Mouse (Mus musculus): ENCODE results near the gene B230118H07Rik. TPM values are rescaled to one million over a fixed set of nuclear protein-coding genes. Genes with fewer than 3 reads are reported as not detected.
"Not testable (repeated sequence)": the region's sequence is repeated elsewhere in the genome, so short reads cannot be mapped to it uniquely, and the experiment has no call there.

B230118H07Rik gene
- polyA plus RNA-seq, 1 experiment from 2014 or later = 46.4 TPM

DNA sequence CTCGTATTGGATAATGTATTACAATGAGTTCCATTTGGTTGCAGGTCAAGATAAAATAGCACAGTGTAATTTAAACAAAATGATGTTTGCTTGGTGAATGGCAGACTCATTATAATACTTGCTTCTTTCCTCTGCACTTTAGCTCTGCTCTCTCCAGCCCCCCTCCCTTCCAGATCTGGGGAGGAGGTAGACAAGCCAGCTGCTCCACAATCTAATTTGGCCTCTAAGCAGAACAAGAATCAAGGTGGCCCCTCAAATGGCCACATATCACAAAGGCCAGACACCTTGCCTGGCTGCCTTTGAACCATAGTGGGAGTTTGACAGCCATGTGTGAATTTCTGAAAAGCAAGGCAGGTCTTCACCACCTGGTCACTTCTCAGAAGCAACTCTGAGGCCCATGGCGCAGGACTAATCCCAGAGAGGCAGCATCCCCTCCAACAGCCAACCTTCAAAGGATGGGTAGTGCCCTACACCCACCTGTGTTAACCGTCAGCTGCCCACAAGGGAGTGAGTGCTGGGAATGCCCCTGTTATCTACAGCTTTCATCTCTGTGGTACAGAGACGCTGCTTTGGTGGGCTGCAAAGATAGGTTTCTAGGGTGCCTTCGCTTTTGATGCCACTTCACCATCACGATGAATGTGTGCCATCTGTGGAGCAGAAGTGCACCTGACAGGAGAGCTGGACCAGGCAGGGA, 98.2 kb downstream of the B230118H07Rik start:
- Histone ChIP-seq H3K9ac (ENCODE audit: low read depth, low read length) (no peak overlapping the region), H3K27ac (ENCODE audit: low read length) (no peak overlapping the region), H3K4me3 (ENCODE audit: low read length) (no peak overlapping the region), H3K27me3 (replicated peaks; ENCODE audit: control insufficient read depth, insufficient read depth, low read length) (no peaks in the 10 kb centered on the region), H3K4me1 (ENCODE audit: control insufficient read depth, insufficient read depth, low read length) (no peaks in the 10 kb centered on the region), H3K9me3 (ENCODE audit: control insufficient read depth, low read length) (no peaks in the 10 kb centered on the region), H3K4me2 (ENCODE audit: low read depth, low read length) (no peak overlapping the region), H3K36me3 (ENCODE audit: control insufficient read depth, insufficient read depth, low read length) (no peaks in the 10 kb centered on the region)
- ATAC-seq = no peak
- 72% methylated on average over 6 of the region's 6 CpGs for WGBS

DNA sequence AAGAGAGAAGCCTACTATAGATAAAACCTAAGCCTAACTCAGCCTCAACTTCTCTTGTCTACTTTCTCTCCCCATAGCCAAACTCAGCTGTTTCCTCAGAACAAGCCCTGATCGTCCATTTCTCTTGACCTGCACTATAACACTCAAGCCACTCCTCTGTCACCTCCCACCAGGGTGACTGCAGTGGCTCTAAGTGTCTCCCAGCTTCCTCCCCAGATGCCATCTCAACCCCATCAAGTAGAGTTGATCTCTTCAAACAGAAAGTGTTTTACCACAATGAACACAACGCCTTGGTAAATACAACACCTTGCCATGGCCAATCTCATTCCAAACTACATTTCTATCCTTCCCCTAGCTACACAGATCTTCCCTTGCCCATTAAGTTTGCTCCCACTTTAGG, 99.2 kb downstream of the B230118H07Rik start:
- Histone ChIP-seq H3K27me3 (replicated peaks; ENCODE audit: control insufficient read depth, insufficient read depth, low read length) (no peaks in the 10 kb centered on the region), H3K4me2 (ENCODE audit: low read depth, low read length) (no peak overlapping the region), H3K36me3 (ENCODE audit: control insufficient read depth, insufficient read depth, low read length) (no peaks in the 10 kb centered on the region), H3K4me1 (ENCODE audit: control insufficient read depth, insufficient read depth, low read length) (no peaks in the 10 kb centered on the region), H3K9me3 (ENCODE audit: control insufficient read depth, low read length) (no peaks in the 10 kb centered on the region), H3K9ac (ENCODE audit: low read depth, low read length) (no peak overlapping the region), H3K27ac (ENCODE audit: low read length) (no peak overlapping the region), H3K4me3 (ENCODE audit: low read length) (no peak overlapping the region)
- WGBS = 43% methylated on average over 2 of the region's 2 CpGs
- ATAC-seq = no peak

DNA sequence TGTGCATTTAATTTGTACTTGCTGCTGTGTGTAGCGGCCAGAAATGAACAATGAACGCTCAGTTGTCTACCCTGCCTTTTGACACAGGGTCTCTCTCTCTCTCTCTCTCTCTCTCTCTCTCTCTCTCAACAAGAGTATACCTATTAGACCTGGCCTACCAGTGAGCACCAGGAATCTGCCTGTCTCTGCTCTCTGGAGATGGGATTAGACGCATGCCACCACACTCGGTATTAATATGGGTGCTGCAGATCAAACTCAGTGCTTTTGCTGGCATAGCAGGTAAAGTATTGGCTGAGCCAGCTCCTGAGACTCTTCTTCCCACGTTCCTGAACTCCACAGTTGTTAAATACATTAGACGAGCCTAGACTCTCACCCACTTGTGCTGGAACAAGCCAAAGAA, 100.5 kb downstream of the B230118H07Rik start:
- no peak for ATAC-seq
- H3K4me3 ChIP-seq (ENCODE audit: low read length) = no peak overlapping the region
- H3K4me2 ChIP-seq (ENCODE audit: low read depth, low read length) = no peak overlapping the region
- no peak overlapping the region for H3K9ac ChIP-seq (ENCODE audit: low read depth, low read length)
- no peaks in the 10 kb centered on the region for H3K27me3 ChIP-seq (replicated peaks; ENCODE audit: control insufficient read depth, insufficient read depth, low read length)
- no peaks in the 10 kb centered on the region for H3K36me3 ChIP-seq (ENCODE audit: control insufficient read depth, insufficient read depth, low read length)
- 88% methylated on average over 6 of the region's 6 CpGs for WGBS
- no peaks in the 10 kb centered on the region for H3K9me3 ChIP-seq (ENCODE audit: control insufficient read depth, low read length)
- H3K4me1 ChIP-seq (ENCODE audit: control insufficient read depth, insufficient read depth, low read length) = no peaks in the 10 kb centered on the region
- H3K27ac ChIP-seq (ENCODE audit: low read length) = no peak overlapping the region

DNA sequence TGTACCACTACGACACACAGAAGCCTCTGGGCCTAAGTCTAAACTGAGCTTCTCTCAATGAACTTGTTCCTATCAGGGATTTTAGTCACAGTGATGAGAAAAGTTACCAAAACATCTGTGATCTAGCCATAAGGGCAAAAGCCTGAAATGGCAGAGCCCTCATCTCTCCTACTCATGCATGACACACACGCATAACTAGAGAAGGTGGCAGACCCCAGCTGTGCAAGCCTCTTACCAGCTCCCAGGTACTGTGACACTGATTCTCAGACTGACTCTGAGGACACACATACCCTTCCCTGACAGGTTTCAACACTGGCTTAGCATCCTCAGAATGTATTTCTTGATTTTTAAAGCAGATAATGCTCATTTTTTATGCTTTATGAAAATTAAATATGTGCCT, 103.7 kb downstream of the B230118H07Rik start:
- H3K36me3 ChIP-seq (ENCODE audit: control insufficient read depth, insufficient read depth, low read length) = no peaks in the 10 kb centered on the region
- WGBS = 95% methylated on average over 2 of the region's 2 CpGs
- H3K27ac ChIP-seq (ENCODE audit: low read length) = no peak overlapping the region
- H3K27me3 ChIP-seq (replicated peaks; ENCODE audit: control insufficient read depth, insufficient read depth, low read length) = no peaks in the 10 kb centered on the region
- H3K4me1 ChIP-seq (ENCODE audit: control insufficient read depth, insufficient read depth, low read length) = no peaks in the 10 kb centered on the region
- H3K9me3 ChIP-seq (ENCODE audit: control insufficient read depth, low read length) = no peaks in the 10 kb centered on the region
- H3K9ac ChIP-seq (ENCODE audit: low read depth, low read length) = no peak overlapping the region
- H3K4me2 ChIP-seq (ENCODE audit: low read depth, low read length) = no peak overlapping the region
- no peak overlapping the region for H3K4me3 ChIP-seq (ENCODE audit: low read length)
- ATAC-seq = no peak

DNA sequence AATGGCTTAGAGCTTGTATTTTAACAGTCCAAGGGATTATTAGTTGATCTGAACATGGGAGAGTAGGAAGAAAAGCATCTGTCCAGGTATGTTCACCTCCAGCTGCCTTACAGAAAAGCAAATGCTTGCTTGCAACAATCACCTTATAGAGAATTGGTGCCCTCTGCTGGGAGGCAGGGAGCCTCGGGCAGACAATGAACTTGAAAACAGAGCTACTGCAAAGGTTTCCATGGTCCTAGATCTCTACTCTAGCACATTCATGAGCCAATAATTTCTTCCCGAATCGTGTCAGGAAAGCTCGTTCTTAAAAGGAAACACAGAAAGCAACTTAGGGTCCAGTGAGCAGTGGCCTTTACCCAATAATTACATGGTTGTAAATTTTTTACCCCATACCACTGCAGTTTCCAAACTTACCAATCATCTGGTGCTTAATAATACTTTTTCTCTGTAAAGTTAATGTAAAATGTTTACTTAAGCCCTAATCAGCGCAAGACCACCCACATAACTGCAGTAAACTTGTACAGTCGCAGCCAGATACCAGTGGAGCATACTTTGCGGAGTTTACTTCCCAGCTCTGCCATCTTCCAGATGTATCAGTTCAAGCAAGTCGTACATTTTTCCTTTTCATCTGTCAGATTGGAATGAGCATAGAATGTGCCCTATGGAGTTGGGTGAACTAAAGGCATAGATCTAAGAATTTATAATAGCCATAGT, 105.5 kb downstream of the B230118H07Rik start:
- no peak overlapping the region for H3K9ac ChIP-seq (ENCODE audit: low read depth, low read length)
- H3K36me3 ChIP-seq (ENCODE audit: control insufficient read depth, insufficient read depth, low read length) = no peaks in the 10 kb centered on the region
- H3K4me2 ChIP-seq (ENCODE audit: low read depth, low read length) = no peak overlapping the region
- 57% methylated on average over 8 of the region's 8 CpGs for WGBS
- H3K4me1 ChIP-seq (ENCODE audit: control insufficient read depth, insufficient read depth, low read length) = no peaks in the 10 kb centered on the region
- no peak overlapping the region for H3K27ac ChIP-seq (ENCODE audit: low read length)
- H3K27me3 ChIP-seq (replicated peaks; ENCODE audit: control insufficient read depth, insufficient read depth, low read length) = no peaks in the 10 kb centered on the region
- ATAC-seq = no peak
- H3K9me3 ChIP-seq (ENCODE audit: control insufficient read depth, low read length) = no peaks in the 10 kb centered on the region
- H3K4me3 ChIP-seq (ENCODE audit: low read length) = no peak overlapping the region

DNA sequence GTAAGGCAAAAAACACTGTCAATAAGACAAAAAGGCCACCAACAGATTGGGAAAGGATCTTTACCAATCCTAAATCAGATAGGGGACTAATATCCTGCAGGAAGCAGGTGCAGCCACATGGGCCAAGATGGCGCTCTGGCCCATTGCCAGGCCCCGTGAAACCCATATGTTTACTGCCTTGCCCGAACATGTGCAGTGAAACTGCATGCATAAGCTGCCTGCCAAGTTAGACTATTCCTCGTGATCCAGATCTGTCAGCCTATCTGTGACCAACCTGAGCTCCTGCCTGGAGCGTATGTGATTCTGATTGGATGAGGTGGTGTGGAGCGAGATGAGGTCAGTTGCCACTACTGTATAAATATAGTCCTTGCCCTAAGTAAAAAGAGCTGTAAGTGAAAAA, 112.4 kb downstream of the B230118H07Rik start:
- H3K4me3 ChIP-seq (ENCODE audit: low read length); H3K27ac ChIP-seq (ENCODE audit: low read length); H3K4me1 ChIP-seq (ENCODE audit: control insufficient read depth, insufficient read depth, low read length); H3K9ac ChIP-seq (ENCODE audit: low read depth, low read length); H3K27me3 ChIP-seq (replicated peaks; ENCODE audit: control insufficient read depth, insufficient read depth, low read length); ATAC-seq; H3K4me2 ChIP-seq (ENCODE audit: low read depth, low read length); H3K36me3 ChIP-seq (ENCODE audit: control insufficient read depth, insufficient read depth, low read length); H3K9me3 ChIP-seq (ENCODE audit: control insufficient read depth, low read length): not testable (repeated sequence)
- 83% methylated on average over 6 of the region's 6 CpGs for WGBS

DNA sequence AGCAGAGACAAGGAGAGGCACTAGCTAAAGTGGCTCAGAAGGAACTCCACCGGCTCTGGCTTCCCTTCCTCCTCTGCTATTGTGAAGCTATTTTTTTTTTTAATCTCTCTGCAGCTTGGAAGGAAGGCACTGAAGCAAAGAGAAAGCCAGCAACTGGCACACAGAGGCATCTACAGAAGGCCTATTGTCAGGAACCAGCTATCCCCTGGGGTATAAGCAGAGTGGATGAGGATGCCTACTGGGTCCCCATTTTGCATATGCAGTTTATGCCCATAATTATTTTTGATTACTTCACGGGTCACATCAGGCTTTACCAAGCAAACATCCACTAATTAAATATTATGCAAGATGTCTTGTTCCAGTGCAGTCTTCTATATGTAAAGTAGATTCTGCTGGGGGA, 115.6 kb downstream of the B230118H07Rik start:
- Histone ChIP-seq H3K9me3 (ENCODE audit: control insufficient read depth, low read length) (no peaks in the 10 kb centered on the region), H3K4me1 (ENCODE audit: control insufficient read depth, insufficient read depth, low read length) (no peaks in the 10 kb centered on the region), H3K36me3 (ENCODE audit: control insufficient read depth, insufficient read depth, low read length) (no peaks in the 10 kb centered on the region), H3K4me3 (ENCODE audit: low read length) (no peak overlapping the region), H3K9ac (ENCODE audit: low read depth, low read length) (no peak overlapping the region), H3K27me3 (replicated peaks; ENCODE audit: control insufficient read depth, insufficient read depth, low read length) (no peaks in the 10 kb centered on the region), H3K27ac (ENCODE audit: low read length) (no peak overlapping the region), H3K4me2 (ENCODE audit: low read depth, low read length) (no peak overlapping the region)
- no peak for ATAC-seq
- WGBS = 50% methylated on average over 2 of the region's 2 CpGs

DNA sequence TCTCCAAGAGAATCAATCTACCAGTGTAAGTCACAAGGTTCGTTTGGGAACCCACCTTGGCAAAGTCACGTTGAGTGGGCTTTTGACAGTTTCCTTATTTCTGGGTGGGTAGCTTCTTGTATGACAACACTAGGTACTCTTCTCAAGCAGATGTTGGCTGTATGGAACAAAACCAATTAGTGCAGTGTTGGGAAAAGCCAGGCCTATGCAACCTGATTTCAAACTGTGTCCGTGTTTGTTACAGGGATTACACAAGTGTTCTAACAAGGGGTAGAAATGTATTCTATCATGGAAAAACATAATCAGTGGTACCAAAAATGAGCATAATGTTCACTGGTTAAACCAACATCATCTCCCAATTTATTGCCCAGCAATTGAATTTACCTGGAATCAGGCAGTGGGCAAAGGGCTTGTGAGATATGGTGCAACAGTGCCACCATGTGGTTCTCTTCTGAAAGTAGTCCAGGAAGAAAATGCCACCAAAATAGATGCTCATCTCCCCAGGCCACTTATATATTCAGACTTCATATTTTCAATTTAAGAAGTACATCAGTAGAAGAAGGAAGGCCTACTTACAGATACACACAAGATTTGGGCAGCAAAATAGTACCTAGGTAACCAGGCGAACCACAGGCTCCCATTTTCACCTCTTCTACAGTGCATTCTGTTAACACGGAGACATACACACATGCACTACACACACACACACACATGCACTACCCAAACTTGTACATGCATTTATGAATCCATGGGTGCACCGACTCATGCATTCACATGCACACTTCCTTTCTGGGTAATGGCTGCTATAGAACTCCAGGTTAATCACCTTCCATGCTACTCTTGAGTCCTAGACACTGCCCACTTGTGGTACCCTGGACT, 123.6 kb downstream of the B230118H07Rik start:
- H3K9me3 ChIP-seq (ENCODE audit: control insufficient read depth, low read length) = no peaks in the 10 kb centered on the region
- ATAC-seq = no peak
- H3K27ac ChIP-seq (ENCODE audit: low read length) = no peak overlapping the region
- 72% methylated on average over 6 of the region's 6 CpGs for WGBS
- H3K27me3 ChIP-seq (replicated peaks; ENCODE audit: control insufficient read depth, insufficient read depth, low read length) = no peaks in the 10 kb centered on the region
- H3K36me3 ChIP-seq (ENCODE audit: control insufficient read depth, insufficient read depth, low read length) = no peaks in the 10 kb centered on the region
- H3K9ac ChIP-seq (ENCODE audit: low read depth, low read length) = no peak overlapping the region
- no peak overlapping the region for H3K4me2 ChIP-seq (ENCODE audit: low read depth, low read length)
- H3K4me3 ChIP-seq (ENCODE audit: low read length) = no peak overlapping the region
- no peaks in the 10 kb centered on the region for H3K4me1 ChIP-seq (ENCODE audit: control insufficient read depth, insufficient read depth, low read length)

DNA sequence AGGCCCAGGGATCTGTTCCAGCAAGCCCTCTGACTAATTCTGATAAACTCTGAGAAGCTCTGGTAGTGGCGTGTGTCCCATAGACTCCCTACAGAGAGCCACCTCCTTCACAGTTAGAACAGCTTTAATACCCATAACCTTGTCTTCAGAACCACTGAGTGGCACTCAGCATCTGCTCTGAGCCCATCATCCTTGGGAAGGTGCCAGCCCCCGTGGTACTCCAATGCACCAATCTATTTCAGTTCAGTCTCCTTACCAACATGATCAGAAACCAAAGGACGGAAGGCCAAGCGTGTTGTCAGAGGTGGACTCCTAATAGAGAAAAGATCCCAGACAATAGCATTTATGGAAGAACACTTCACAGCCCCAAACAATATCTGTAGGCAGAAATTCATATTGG, 124.2 kb downstream of the B230118H07Rik start:
- no peaks in the 10 kb centered on the region for H3K27me3 ChIP-seq (replicated peaks; ENCODE audit: control insufficient read depth, insufficient read depth, low read length)
- no peak for ATAC-seq
- no peak overlapping the region for H3K9ac ChIP-seq (ENCODE audit: low read depth, low read length)
- H3K4me1 ChIP-seq (ENCODE audit: control insufficient read depth, insufficient read depth, low read length) = no peaks in the 10 kb centered on the region
- no peak overlapping the region for H3K4me3 ChIP-seq (ENCODE audit: low read length)
- no peak overlapping the region for H3K27ac ChIP-seq (ENCODE audit: low read length)
- H3K9me3 ChIP-seq (ENCODE audit: control insufficient read depth, low read length) = no peaks in the 10 kb centered on the region
- no peak overlapping the region for H3K4me2 ChIP-seq (ENCODE audit: low read depth, low read length)
- WGBS = 87% methylated on average over 4 of the region's 4 CpGs
- no peaks in the 10 kb centered on the region for H3K36me3 ChIP-seq (ENCODE audit: control insufficient read depth, insufficient read depth, low read length)

Data from intestine, embryonic 16.5 days (tissue).